Mouse (Mus musculus) left cerebral cortex, adult 9 months (tissue): Measurements from ENCODE around the gene Cst7.
A peak's percentile ranks its signal among the peaks of the same experiment; 100 is the strongest.
"Not testable (repeated sequence)": the region's sequence is repeated elsewhere in the genome, so short reads cannot be mapped to it uniquely, and the experiment has no call there.

Source experiments
- DNase-seq, 2 experiments: peaks; one replicate each; pipeline ENCODE4 v3.0.0; 2022; ENCODE audit warnings: low spot score in 2 of 2

Gene Cst7

DNA sequence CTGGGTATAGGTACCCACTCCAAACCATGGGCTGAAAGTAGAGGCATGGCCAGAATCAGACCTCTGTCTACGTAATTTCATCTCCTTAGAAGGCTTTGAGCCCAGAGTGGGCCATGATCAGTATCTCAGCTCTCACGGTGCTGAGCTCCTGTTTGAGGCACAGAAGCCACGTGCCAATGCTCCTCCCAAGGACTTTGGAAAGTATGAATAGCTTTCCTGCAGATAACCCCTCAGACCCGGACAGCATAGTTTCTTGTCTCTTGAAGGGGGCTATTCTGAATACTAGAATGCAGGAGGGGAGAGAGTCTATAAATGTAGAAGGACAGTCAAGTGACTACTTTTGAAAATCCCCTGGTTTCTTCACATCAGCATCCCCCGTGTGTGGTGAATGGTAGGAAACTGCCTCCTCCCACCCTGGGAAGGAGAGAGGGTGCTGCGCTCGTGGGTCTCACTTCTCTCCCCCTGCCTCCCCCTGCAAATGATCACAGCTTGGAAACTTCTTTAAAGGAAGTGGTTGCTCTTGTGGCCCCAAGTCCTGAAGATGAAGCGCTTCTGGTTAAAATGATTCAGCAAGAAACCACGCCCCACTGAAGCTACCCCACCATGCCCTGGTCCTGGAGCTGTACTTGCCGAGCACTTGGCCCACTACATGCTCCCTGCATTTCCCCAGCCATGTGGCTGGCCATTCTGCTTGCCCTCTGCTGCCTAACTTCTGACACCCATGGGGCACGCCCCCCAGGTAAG is at the start of gene Cst7:
Gene Cst7, plus strand, starts transcription at position 569 of the 744 bp plus-strand sequence.
- no peak for DNase-seq

DNA sequence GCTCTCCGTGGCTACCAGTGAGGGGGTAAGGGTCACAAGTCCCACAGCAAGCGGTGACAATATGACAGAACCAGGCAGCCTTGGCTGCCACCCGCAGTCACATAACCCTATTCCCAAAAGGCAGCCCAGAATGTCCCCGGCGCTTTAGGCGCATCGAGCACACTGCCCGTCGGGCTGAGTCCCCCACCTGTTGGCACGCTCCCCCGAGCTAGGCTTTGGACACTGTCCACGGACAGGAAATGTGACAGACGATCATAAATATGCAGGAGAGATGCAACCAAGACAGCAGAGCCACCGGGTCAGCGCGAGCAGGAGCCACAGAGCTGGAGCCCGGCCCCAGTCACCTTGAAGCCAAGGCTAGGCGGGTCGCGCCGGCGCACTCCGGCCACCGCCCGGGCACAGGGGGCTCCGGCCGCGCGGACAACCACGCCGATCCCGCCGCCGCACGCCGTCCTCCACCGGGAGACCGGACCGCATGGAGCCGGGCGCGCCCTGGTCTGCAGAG is 44.5 kb upstream of the Cst7 start:
- DNase-seq = no peak

DNA sequence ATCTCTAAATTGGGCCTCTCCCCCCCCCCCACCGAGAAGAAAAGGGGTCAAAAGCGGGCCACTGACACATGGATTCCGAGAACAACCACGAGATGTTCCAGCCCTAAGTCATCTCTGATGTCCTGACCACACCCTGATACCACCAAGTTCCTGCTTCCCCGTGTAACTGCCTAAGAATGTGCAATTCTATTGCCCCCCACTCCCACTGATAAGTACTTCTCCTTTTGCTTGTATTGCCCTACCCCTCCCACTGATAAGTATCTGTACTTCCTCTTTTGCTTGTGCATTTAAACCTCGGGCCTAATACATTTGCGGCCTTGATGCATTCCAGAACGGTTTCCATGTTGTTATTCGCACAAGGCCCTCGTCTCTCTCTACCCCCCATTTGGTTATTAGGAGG is 20.6 kb upstream of the Cst7 start:
- not testable (repeated sequence) for DNase-seq

DNA sequence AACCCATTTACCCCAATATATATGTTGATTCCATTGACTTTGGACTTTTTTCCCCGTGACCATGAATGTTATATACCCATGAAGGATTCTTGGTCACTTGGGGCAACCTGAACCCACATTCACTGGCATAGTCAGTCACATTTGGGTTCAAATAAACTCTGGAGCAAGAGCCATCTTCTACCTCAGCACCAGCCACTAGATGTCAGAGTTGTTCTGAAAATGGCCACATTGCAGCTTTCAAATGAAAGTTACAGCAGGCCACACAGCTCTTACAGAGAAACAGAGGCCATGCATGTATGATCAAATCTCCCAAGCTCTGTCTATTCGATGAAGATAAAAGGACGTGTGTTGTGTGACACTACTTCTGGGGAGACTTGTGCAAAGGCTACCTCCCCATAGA is 11.6 kb upstream of the Cst7 start:
- DNase-seq = peak in 1 of 2 experiments; percentile 35

DNA sequence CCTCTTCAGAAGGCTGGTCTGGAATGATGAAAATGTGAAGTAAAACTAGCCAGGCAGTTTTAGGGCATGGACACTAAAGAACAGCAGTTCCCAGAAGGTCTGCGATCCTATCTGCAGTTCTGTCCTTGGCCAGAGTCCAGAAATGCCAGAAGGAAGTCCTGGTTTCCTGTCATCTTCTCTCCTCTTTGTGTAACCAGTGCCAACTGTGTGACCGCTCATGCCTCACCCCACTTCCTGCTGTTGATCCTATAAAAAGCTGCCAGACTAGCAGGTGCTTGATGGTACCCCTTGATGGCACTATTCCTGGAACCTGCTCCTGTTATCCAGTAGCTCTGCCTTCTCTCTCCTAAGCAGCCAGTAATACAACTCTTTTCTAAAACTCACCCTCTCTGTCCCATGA is 3.2 kb upstream of the Cst7 start:
- DNase-seq = no peak

DNA sequence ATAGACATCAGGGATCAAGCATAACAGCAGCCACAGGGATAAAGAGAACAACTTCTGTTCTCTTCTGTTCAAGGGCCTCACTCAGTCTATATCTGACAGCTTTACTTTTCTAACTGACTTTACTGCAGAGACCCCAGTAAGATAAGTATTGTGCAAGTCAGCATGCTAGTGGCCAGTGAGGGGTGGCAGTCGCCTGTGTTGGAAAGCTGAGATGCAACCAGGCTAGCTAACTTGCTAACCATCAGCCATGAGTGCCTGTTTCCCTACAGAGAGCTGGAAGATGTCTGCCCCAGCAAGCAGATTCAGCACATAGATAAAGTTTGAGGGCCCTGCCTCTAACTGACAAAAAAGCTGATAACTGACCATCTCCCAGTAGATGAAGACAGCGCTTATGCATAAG is 546 bp downstream of the Cst7 start:
- no peak for DNase-seq

DNA sequence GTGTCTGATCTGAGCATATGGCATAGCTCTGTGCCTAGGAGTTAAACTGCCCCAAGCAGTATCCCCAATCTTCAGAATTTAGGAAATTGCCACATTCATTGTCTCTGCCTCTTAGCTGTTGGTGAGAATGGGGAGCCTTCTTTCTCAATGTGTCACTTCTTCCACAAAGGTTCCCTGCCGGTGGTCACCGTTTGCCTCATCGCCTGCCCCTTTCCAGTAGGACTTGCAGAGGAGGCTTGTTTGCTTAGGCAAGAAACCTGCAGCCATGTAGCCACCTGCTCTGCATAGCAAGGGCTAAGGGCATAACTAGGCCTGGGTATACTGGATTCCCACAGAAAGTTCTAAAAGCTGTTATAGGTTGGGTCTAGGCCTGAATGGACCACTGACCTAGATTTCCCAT is 2.2 kb downstream of the Cst7 start:
- DNase-seq = no peak

DNA sequence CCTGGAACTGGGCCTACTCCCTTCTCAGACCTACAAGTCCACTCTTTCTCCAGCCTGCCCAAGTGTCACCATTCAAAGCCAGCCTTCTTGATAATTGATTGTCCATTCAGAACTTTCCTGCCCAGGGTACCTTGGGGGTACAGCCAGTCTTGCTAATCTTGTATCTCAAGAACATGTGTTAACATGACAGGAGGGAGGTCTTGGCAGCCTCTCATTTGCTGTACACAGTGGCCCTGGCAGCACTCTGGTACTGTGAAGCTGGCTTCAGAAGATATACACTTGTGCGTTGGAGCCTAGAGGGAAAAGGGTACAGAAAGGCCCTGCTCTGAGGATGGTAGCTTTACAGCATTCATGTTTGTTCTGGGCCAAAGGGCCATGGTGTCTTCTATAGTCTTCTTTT is 6.0 kb downstream of the Cst7 start:
- DNase-seq = no peak

DNA sequence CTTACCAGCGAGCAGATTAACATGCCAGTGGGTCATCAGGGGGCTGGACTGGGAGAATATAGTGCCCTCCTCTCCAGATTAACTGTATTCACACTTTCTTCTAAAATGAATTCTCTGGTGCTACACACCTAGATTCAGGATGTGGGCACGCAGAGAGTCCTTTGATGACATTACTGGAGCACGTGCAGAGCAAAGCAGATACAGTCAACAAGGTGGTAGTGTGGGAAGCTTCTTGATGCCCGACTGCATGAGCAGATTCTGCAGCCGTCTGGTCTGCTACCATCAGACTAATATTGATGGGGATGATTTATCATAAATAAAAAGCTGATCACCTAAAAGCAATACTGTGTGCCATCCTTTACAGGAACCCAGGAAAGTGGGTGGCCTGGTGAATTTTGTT is 8.4 kb downstream of the Cst7 start:
- no peak for DNase-seq

DNA sequence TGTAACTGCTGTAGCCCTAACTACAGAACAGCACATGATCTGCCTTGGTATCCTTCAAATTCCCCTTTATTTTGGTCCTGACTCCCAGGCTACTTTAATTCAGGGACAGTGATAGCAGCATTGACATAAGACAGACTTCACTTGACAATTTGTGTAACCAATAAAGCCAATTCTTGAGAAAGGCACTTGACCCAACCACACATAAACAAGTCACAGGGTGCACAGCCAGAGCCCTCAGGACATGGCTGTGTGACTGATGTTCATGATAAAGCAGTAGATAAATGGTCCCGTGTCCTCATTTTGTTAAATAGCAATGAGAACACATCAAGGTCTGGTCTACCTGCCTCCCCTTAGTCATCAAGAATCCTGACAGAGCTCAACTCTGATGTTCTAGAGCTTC is 9.4 kb downstream of the Cst7 start:
- no peak for DNase-seq

DNA sequence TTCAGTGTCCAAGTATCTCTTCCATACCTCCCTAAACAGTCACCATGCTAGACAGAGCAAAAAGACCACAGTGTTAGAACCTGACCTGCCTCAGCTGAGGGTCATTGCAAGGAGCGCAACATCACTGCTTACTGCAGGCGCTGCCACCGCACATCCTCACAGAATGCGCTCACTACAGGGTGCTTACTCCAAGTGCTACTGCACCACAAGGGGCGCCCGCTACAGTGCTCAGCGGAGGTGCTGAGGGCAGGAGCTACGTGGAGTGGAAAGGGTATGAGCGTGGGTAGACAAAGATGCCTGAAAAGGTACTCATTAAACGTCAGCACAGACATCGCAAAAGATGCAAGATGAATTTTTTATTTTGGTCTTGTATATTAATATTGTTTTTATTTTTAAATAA is 18.9 kb downstream of the Cst7 start:
- no peak for DNase-seq

DNA sequence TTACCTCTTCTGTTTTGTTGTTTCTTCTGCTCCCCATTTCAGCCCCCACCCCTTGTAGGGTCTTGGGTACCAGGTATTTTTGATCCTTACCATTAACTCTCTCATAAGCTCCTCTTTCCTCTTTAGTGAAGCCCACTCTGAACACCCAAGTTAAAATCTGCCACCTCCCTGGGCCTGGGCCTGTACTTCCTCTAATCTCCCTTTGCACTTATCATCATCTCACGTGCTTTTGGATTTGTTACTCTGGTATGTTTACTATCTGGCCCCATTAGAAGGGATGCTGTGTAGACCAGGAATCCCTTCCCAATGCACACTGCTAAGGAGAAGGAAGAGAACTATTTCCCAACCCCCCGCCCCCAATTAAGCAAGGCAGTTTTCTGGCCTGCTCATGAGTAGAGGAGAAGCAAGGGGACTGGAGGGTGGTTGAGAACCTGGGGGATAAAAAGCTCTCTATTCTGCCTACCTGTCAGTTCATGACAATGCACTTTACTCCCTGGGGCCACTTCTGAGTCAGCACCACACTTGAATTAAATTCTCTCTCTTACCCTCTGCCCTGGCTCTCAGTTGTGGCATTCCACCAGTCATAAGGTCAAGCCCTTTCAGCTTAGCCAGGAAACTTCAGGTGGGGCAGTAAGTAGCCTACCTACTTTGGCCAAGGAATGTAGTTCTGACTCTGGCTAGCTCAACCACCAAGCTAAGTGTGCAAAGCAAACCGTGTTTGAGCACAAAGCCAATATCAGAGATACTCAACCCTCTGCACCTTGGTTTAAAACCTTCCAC is 25.4 kb downstream of the Cst7 start:
- no peak for DNase-seq

DNA sequence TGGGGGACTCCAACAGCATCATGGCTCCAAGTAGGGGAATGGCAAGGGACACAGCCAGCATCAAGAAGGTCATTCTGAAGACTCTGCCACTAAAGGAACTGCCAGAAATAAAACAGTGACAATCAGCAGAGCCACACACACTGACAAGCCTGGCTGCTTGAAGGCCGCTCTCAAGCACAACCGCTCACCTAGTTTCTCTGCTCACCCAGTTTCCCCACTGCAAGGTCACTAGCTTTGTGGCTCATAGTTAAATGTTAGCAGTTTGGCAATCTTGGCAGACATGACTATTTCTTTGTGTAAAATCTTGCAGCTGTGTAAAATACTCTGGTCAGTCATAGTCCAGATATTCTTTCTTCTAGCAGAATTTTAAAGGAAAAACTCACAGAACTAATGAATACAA is 30.0 kb downstream of the Cst7 start:
- DNase-seq = no peak

DNA sequence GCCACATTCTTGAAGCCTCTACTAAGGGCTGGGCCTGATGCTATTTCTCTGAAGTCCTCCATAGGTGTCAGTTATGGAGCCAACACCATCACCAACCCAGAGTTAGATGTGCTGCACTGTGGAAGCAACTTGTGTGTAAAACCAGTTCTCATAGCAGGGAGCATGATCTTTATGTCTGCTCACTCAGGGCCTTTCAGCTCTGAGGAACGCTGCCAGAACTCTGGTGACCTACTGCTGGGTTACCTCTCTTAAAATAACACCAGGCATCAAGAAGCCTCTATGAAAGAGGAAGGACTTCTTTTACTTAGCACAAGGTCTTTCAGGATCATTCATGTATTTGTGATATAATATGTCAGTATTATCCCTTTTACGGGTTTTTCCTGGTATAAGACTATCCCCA is 32.0 kb downstream of the Cst7 start:
- DNase-seq = no peak

DNA sequence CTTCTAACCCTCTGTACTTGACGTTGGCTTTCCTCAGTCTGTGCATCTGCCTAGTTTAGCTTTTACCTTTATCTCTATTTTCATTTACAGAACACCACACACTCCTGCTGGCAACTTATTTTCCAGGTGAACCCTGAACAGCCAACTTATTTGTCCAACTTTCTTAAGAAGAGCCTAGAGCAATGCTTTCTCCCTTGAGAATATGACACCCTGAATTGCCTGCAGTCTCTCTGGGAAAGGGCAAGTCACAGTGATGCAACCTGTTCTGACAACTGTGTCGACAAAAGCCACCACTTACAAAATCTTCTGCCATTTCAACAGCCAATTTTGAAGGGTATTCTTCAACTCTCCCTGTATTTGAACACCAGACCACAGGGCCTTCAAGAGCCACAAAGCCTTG is 34.6 kb downstream of the Cst7 start:
- DNase-seq = no peak

DNA sequence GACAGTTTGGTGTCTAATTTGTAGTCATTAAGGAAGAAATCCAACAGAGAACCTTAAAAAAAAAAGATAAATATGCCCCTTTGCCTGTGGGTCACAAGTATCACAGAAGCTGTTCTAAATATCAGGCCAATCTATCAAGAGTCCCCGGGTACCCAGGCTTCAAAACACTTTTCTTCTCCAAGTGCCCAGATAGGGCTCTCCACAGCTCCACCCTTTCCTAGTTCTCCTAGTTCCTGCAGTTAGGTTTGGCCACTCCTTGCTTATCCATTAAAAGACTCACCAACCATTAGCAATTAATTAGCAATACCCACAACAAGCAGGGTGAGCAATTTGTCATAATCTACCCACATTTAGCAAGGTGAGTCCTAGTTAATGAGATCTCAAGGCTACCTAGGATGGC is 36.9 kb downstream of the Cst7 start:
- no peak for DNase-seq

DNA sequence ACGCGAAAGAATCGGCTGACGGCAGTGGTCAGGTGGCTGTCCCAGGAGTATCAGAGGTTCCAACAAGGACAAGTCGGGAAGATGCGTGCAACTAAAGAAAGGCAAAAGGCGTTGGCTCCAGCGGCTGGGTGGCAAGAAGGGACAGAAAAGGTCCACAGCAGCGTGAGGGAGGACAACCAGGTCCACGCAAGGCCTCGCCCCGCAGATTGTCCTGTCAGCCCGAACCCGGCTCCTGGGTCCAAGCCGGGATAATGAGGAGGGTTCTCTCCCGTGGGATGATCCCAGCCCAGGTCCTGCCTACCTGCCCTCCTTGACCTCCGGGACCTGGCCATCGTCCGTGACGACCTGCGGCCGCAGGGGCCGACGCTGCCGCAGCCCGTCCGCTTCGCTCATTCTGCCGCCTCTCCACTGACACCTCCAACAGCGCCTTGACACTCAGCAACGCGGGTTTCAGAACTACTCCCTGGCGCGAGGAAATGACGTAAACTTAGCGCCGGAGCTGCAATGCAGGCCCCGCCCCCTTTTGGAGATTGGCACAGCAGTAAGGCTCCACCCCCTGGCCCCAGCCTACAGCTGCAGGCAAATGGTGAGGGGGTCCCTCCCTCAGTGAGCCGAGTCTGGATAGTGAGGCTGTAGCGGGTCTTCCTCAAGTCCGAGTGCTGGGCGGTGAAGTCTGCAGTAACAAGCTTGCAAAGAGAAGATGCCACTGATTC is 38.0 kb downstream of the Cst7 start, which contains the start of gene Apmap:
Gene Apmap, minus strand, starts transcription at position 481 of the 713 bp plus-strand sequence.
- peak; percentile 88 to 97 for DNase-seq

DNA sequence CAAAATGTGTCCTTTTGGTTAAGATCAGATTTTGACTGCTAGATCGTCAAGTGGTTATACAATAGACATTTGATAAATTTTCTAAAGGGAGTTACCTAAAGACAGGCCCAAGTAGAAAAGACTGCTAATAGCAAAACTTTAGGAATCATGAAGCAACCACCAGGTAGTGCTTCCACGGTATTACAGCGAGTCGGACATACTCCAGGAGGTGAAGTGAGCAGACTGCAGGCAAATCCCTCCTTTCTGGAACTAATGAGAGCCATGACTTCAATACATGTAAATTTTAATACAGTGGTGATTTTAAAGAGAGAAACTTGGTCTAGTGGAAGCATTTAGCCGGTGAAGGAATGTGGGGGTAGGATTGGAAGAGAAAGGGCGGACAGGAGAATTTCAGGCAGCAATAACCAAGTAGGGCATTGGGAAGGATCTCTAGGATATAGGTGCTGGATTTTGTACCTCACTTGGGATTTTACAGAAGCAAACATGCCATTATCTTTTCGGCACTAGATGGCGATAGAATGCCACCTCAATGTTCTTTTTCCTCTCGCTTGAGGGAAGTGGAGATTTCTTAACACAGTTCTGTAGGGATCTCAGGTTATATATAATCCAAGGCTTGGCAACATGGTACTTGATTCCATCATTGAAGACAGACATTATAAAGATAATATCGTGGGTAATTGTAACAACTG is 38.8 kb downstream of the Cst7 start:
- peak; percentile 59 to 86 for DNase-seq

DNA sequence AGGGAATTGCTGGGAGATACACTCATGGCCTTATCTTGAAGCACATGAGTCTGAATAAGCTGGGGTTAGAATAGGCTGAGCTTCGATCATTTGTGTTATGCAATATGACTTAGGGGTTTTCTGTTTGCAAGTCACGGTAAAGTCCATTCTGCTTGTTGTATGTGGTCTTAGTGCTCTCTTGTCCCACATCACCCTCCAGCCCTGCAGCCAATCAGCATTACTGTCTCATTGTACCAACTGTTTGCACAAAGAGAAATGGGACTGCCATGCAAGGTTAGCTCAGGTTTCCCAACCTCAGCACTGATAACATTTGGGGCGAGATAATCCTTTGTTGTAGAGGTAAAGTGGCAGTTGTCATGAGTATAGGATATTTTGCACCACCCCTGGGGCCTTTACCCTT is 39.9 kb downstream of the Cst7 start:
- DNase-seq = no peak

DNA sequence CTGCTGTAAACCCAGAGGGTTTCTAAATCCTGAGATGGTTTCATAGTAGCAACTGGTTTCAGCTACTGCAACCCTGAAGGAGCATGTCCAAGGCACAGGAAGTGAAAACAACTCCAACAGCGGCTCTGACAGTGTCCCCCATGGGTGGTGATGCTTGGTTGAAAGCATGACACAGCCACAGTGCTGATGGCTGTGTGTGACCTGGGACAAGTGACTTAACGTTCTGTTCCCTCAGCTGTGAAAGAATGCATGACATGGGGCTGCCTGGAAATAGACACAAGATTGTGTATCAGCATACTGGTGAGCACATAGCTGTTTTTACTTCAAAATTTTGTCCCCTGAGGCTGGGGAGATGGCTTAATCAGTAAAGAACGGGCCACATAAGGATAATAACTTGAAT is 51.5 kb downstream of the Cst7 start:
- DNase-seq = no peak

DNA sequence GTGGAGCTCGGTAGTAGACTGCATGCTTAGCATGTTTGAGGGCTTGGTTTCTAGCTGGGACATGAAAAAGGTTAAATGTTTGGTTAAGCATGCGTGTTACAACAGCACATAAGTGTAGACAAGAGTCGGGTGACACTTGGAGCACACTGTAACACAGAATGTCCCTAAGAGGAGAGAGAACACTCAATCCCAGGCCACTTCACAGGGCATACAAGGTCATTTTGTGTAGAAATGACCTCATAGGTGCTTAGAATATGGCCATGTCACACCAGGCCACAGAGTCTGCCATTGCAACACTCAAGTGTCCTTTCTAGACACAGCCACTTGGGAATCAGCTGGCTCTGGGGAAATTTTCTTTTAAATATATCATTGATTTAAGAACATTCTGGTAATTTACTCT is 53.7 kb downstream of the Cst7 start:
- no peak for DNase-seq

DNA sequence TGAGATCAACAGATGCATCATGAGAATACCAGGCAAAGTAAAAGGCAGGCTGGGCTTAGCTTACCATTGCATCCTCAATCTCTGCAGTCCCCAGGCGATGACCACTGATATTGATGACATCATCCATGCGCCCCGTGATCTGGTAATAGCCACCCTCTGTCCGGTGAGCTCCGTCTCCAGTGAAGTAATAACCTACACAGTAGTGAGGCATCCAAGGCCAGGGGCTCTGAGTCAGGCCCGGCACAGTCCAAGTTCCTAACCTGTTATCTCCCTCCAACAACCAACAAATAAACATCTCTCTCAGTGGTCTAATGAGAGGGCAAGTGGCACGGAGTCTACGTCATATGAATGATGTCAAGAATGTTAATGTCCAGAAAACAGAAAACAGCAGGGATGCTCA is 54.7 kb downstream of the Cst7 start:
- DNase-seq = no peak
